Mouse (Mus musculus) erythroblast, embryonic 14.5 days (primary cell): ENCODE results near the gene Pycr2. TPM values are rescaled to one million over a fixed set of nuclear protein-coding genes. Genes with fewer than 3 reads are reported as not detected.

Experiments used
- H3K27me3 ChIP-seq: 2 replicates; pipeline ENCODE4 v1.6.1; 2012; ENCODE audit warnings: inconsistent platforms; ENCODE audit not compliant: control insufficient read depth
- H3K36me3 ChIP-seq: 2 replicates; pipeline ENCODE4 v1.6.1; 2012; ENCODE audit warnings: mild to moderate bottlenecking, inconsistent platforms; ENCODE audit not compliant: control insufficient read depth
- H3K4me1 ChIP-seq: 2 replicates; pipeline ENCODE4 v1.6.1; 2012; ENCODE audit warnings: inconsistent platforms; ENCODE audit not compliant: control insufficient read depth
- H3K4me3 ChIP-seq: replicated peaks from 2 replicates; pipeline ENCODE3; 2012; ENCODE audit warnings: moderate library complexity, mild to moderate bottlenecking, inconsistent platforms
- H3K9me3 ChIP-seq: 2 replicates; pipeline ENCODE4 v1.6.1; 2012; ENCODE audit warnings: low read length, inconsistent platforms, mixed read lengths; ENCODE audit not compliant: control insufficient read depth
- GATA1 ChIP-seq: IDR thresholded peaks from 2 replicates; pipeline ENCODE4 v1.6.1; 2012; ENCODE audit warnings: low read length, inconsistent platforms, mixed read lengths
- TAL1 ChIP-seq: IDR thresholded peaks from 3 replicates; pipeline ENCODE4 v1.6.1; 2012; ENCODE audit warnings: low read length, inconsistent platforms, mixed read lengths
- polyA plus RNA-seq: library from polyadenylated mRNA; stranded (reverse); fragments of >175 nt; gene quantifications from 2 replicates; pipeline ENCODE4 v1.2.3, GENCODE M21; 2012

Pycr2 gene
- polyA plus RNA-seq, result 33.5 and 34.7 TPM in 2 replicates

- Histone ChIP-seq H3K27me3 (no peaks in the 10 kb centered on the region; the same call in 1 of the 2 replicates), H3K9me3 (peaks cover 8% of the 10 kb centered on the region), H3K4me1 (peaks cover 77% of the 10 kb centered on the region), H3K4me3 (peak within 1 kb of the TSS; percentile 87), H3K36me3 (peaks cover 46% of the 10 kb centered on the region)
- TF ChIP-seq GATA1, result no peak
- no peak for TF ChIP-seq TAL1
Observed at GRCm38 (mm10) chr1:180904039-180904814, at the start of gene Pycr2. TSS of gene Pycr2 (plus strand) at chr1:180904293.

GRCm38 (mm10) chr1:180858763-180859162 is 45.3 kb upstream of the Pycr2 start:
- Histone ChIP-seq H3K4me1 (peaks cover 71% of the 10 kb centered on the region), H3K9me3 (no peaks in the 10 kb centered on the region), H3K4me3 (no peak overlapping the region), H3K36me3 (peaks cover 96% of the 10 kb centered on the region), H3K27me3 (no peaks in the 10 kb centered on the region)
- no peak for TF ChIP-seq TAL1
- no peak for TF ChIP-seq GATA1

GRCm38 (mm10) chr1:180860030-180860429 is 44.1 kb upstream of the Pycr2 start:
- H3K36me3 ChIP-seq, result peaks cover 100% of the 10 kb centered on the region
- H3K27me3 ChIP-seq, result no peaks in the 10 kb centered on the region
- no peaks in the 10 kb centered on the region for H3K9me3 ChIP-seq
- H3K4me1 ChIP-seq, result peaks cover 69% of the 10 kb centered on the region
- peak overlapping the region; percentile 4 for H3K4me3 ChIP-seq
- no peak for TF ChIP-seq TAL1
- no peak for TF ChIP-seq GATA1

- no peaks in the 10 kb centered on the region for H3K9me3 ChIP-seq
- TF ChIP-seq TAL1, result no peak
- no peak for TF ChIP-seq GATA1
- H3K27me3 ChIP-seq, result no peaks in the 10 kb centered on the region
- H3K4me3 ChIP-seq, result no peak overlapping the region
- H3K36me3 ChIP-seq, result peaks cover 100% of the 10 kb centered on the region
- H3K4me1 ChIP-seq, result peaks cover 43% of the 10 kb centered on the region
Observed at GRCm38 (mm10) chr1:180863606-180864005, 40.5 kb upstream of the Pycr2 start.

GRCm38 (mm10) chr1:180866001-180866400 is 38.1 kb upstream of the Pycr2 start:
- Histone ChIP-seq H3K9me3 (no peaks in the 10 kb centered on the region), H3K4me3 (no peak overlapping the region), H3K36me3 (peaks cover 80% of the 10 kb centered on the region), H3K27me3 (peaks cover under 1% of the 10 kb centered on the region; the same call in 1 of the 2 replicates), H3K4me1 (peaks cover 23% of the 10 kb centered on the region)
- no peak for TF ChIP-seq GATA1
- no peak for TF ChIP-seq TAL1

GRCm38 (mm10) chr1:180870122-180870650 is 33.9 kb upstream of the Pycr2 start:
- peaks cover 15% of the 10 kb centered on the region for H3K4me1 ChIP-seq
- no peaks in the 10 kb centered on the region for H3K9me3 ChIP-seq
- no peak overlapping the region for H3K4me3 ChIP-seq
- peaks cover 24% of the 10 kb centered on the region for H3K27me3 ChIP-seq
- TF ChIP-seq TAL1 (no peak), GATA1 (no peak)
- peaks cover 38% of the 10 kb centered on the region for H3K36me3 ChIP-seq

GRCm38 (mm10) chr1:180873861-180874484 is 30.1 kb upstream of the Pycr2 start:
- TF ChIP-seq GATA1, result no peak
- TF ChIP-seq TAL1, result no peak
- Histone ChIP-seq H3K9me3 (no peaks in the 10 kb centered on the region), H3K27me3 (peaks cover 29% of the 10 kb centered on the region), H3K4me1 (peaks cover 8% of the 10 kb centered on the region), H3K4me3 (no peak overlapping the region), H3K36me3 (peaks cover 2% of the 10 kb centered on the region; the same call in 1 of the 2 replicates)

GRCm38 (mm10) chr1:180874615-180875014 is 29.5 kb upstream of the Pycr2 start:
- H3K4me1 ChIP-seq, result peaks cover 8% of the 10 kb centered on the region
- H3K9me3 ChIP-seq, result no peaks in the 10 kb centered on the region
- TF ChIP-seq GATA1 (no peak), TAL1 (no peak)
- H3K27me3 ChIP-seq, result peaks cover 29% of the 10 kb centered on the region
- no peak overlapping the region for H3K4me3 ChIP-seq
- H3K36me3 ChIP-seq, result no peaks in the 10 kb centered on the region

- Histone ChIP-seq H3K36me3 (no peaks in the 10 kb centered on the region), H3K4me3 (no peak overlapping the region), H3K9me3 (no peaks in the 10 kb centered on the region), H3K4me1 (peaks cover 8% of the 10 kb centered on the region), H3K27me3 (peaks cover 29% of the 10 kb centered on the region)
- TF ChIP-seq TAL1, result no peak
- TF ChIP-seq GATA1, result no peak
Observed at GRCm38 (mm10) chr1:180875126-180875525, 29.0 kb upstream of the Pycr2 start.
